Mouse (Mus musculus) MEL (cell line): Measurements from ENCODE around the gene Trappc3l. TPM values are rescaled to one million over a fixed set of nuclear protein-coding genes. Genes with fewer than 3 reads are reported as not detected.
"Not testable (repeated sequence)": the region's sequence is repeated elsewhere in the genome, so short reads cannot be mapped to it uniquely, and the experiment has no call there.

Experiments used
- DNase-seq: peaks from one replicate; pipeline ENCODE4 v3.0.0; 2011; ENCODE audit warnings: low read depth, low spot score
- H3K27ac ChIP-seq: 2 replicates; pipeline ENCODE4 v1.5.1; 2012; ENCODE audit warnings: low read depth, mild to moderate bottlenecking, control low read depth, low read length, moderate library complexity; ENCODE audit not compliant: control insufficient read depth
- H3K27me3 ChIP-seq, 2 experiments: fragments of 150-350 bp in 1 of 2; sonication (generic) in 1 of 2; 2 replicates each; pipeline ENCODE4 v1.6.1; 2012; ENCODE audit warnings: low read length in 2 of 2, mild to moderate bottlenecking in 2 of 2, improper control_type of control experiment in 1 of 2, moderate library complexity in 1 of 2; ENCODE audit not compliant: insufficient read depth in 2 of 2, control insufficient read depth in 1 of 2
- H3K36me3 ChIP-seq, 2 experiments: 2 replicates each; pipeline ENCODE4 v1.6.1; 2012 to 2014; ENCODE audit warnings: low read length in 2 of 2, improper control_type of control experiment in 1 of 2, inconsistent platforms in 1 of 2, mild to moderate bottlenecking in 1 of 2; ENCODE audit not compliant: insufficient read depth in 2 of 2, control insufficient read depth in 1 of 2
- H3K4me1 ChIP-seq, 2 experiments: fragments of 150-350 bp in 1 of 2; sonication (generic) in 1 of 2; 2 replicates each; pipeline ENCODE4 v1.6.1; 2012; ENCODE audit warnings: low read length in 2 of 2, improper control_type of control experiment in 1 of 2, mild to moderate bottlenecking in 1 of 2; ENCODE audit not compliant: insufficient read depth in 2 of 2, control insufficient read depth in 1 of 2
- H3K4me3 ChIP-seq, 2 experiments: fragments of 150-350 bp in 1 of 2; sonication (generic) in 1 of 2; 2 replicates each; pipeline ENCODE4 v1.5.1; 2012; ENCODE audit warnings: low read depth in 2 of 2, low read length in 2 of 2, mild to moderate bottlenecking in 2 of 2, moderate library complexity in 2 of 2, control low read depth in 1 of 2, improper control_type of control experiment in 1 of 2; ENCODE audit not compliant: control insufficient read depth in 1 of 2, insufficient read depth in 1 of 2
- H3K79me2 ChIP-seq: 2 replicates; pipeline ENCODE4 v1.6.1; 2012; ENCODE audit warnings: mild to moderate bottlenecking, low read length, moderate library complexity; ENCODE audit not compliant: control insufficient read depth, poor library complexity, insufficient read depth
- H3K9ac ChIP-seq: 2 replicates; pipeline ENCODE4 v1.6.1; 2012; ENCODE audit warnings: low read depth, mild to moderate bottlenecking, control low read depth, low read length, moderate library complexity; ENCODE audit not compliant: control insufficient read depth, poor library complexity, severe bottlenecking
- H3K9me3 ChIP-seq: fragments of 150-350 bp; sonication (generic); replicated peaks from 2 replicates; pipeline ENCODE4 v1.6.1; 2012; ENCODE audit warnings: mild to moderate bottlenecking, low read length, improper control_type of control experiment, moderate library complexity; ENCODE audit not compliant: insufficient read depth
- BHLHE40 ChIP-seq: IDR thresholded peaks from 2 replicates; pipeline ENCODE4 v1.6.1; 2012; ENCODE audit warnings: low read depth, mild to moderate bottlenecking, inconsistent platforms, low read length, improper control_type of control experiment, borderline replicate concordance
- CHD2 ChIP-seq: IDR thresholded peaks from 2 replicates; pipeline ENCODE4 v1.6.1; 2011; ENCODE audit warnings: low read length, improper control_type of control experiment
- CTCF ChIP-seq, 3 experiments: IDR thresholded peaks in 2 of 3; conservative IDR thresholded peaks in 1 of 3; 2 replicates each; pipeline ENCODE4 v1.5.1; 2011 to 2012; ENCODE audit warnings: low read length in 3 of 3, low read depth in 2 of 3, mild to moderate bottlenecking in 2 of 3, improper control_type of control experiment in 1 of 3, inconsistent platforms in 1 of 3, mixed read lengths in 1 of 3, moderate library complexity in 1 of 3; ENCODE audit not compliant: control insufficient read depth in 1 of 3, insufficient read depth in 1 of 3, poor library complexity in 1 of 3, severe bottlenecking in 1 of 3
- E2F4 ChIP-seq: IDR thresholded peaks from 2 replicates; pipeline ENCODE4 v1.6.1; 2011; ENCODE audit warnings: low read depth, low read length, improper control_type of control experiment, borderline replicate concordance
- EP300 ChIP-seq, 2 experiments: IDR thresholded peaks; 2 replicates each; pipeline ENCODE4 v1.6.1; 2011; ENCODE audit warnings: improper control_type of control experiment in 2 of 2, low read length in 2 of 2, low read depth in 1 of 2, mild to moderate bottlenecking in 1 of 2
- ETS1 ChIP-seq: IDR thresholded peaks from 2 replicates; pipeline ENCODE4 v1.6.1; 2012; ENCODE audit warnings: low read depth, mild to moderate bottlenecking, inconsistent platforms, low read length, improper control_type of control experiment, moderate library complexity
- JUND ChIP-seq: IDR thresholded peaks from 2 replicates; pipeline ENCODE4 v1.6.1; 2011; ENCODE audit warnings: low read depth, mild to moderate bottlenecking, improper control_type of control experiment, low read length
- KAT2A ChIP-seq: conservative IDR thresholded peaks from 2 replicates; pipeline ENCODE4 v1.6.1; 2012; ENCODE audit warnings: low read depth, low read length, improper control_type of control experiment, inconsistent platforms
- MAFK ChIP-seq: IDR thresholded peaks from 2 replicates; pipeline ENCODE4 v1.6.1; 2011; ENCODE audit warnings: low read depth, mild to moderate bottlenecking, low read length, improper control_type of control experiment, borderline replicate concordance
- MYB ChIP-seq: IDR thresholded peaks from 2 replicates; pipeline ENCODE4 v1.6.1; 2011; ENCODE audit warnings: mild to moderate bottlenecking, low read depth, low read length, improper control_type of control experiment
- MYC ChIP-seq: IDR thresholded peaks from 2 replicates; pipeline ENCODE4 v1.6.1; 2011; ENCODE audit warnings: low read depth, mild to moderate bottlenecking, low read length, improper control_type of control experiment, moderate library complexity
- NELFE ChIP-seq: IDR thresholded peaks from 2 replicates; pipeline ENCODE4 v1.6.1; 2011; ENCODE audit warnings: low read depth, low read length, improper control_type of control experiment
- POLR2A ChIP-seq, 2 experiments: IDR thresholded peaks; 2 replicates each; pipeline ENCODE4 v1.6.1; 2011 to 2012; ENCODE audit warnings: low read length in 2 of 2, mild to moderate bottlenecking in 2 of 2, control low read depth in 1 of 2, improper control_type of control experiment in 1 of 2, low read depth in 1 of 2, moderate library complexity in 1 of 2; ENCODE audit not compliant: control insufficient read depth in 1 of 2, insufficient read depth in 1 of 2, poor library complexity in 1 of 2
- POLR2AphosphoS2 ChIP-seq: IDR thresholded peaks from 2 replicates; pipeline ENCODE4 v1.6.1; 2011; ENCODE audit warnings: low read length, improper control_type of control experiment
- RCOR1 ChIP-seq: IDR thresholded peaks from 2 replicates; pipeline ENCODE4 v1.6.1; 2012; ENCODE audit warnings: low read depth, mild to moderate bottlenecking, inconsistent platforms, low read length, improper control_type of control experiment
- SIN3A ChIP-seq: IDR thresholded peaks from 2 replicates; pipeline ENCODE4 v1.6.1; 2012; ENCODE audit warnings: low read length, improper control_type of control experiment, inconsistent platforms
- SMC3 ChIP-seq: IDR thresholded peaks from 2 replicates; pipeline ENCODE4 v1.6.1; 2011; ENCODE audit warnings: low read depth, low read length, improper control_type of control experiment
- UBTF ChIP-seq: IDR thresholded peaks from 2 replicates; pipeline ENCODE4 v1.6.1; 2012; ENCODE audit warnings: low read depth, mild to moderate bottlenecking, inconsistent platforms, low read length, improper control_type of control experiment, moderate library complexity, borderline replicate concordance; ENCODE audit not compliant: insufficient read depth
- USF1 ChIP-seq: IDR thresholded peaks from 2 replicates; pipeline ENCODE4 v1.6.1; 2014; ENCODE audit warnings: low read depth, mild to moderate bottlenecking, inconsistent platforms, low read length, improper control_type of control experiment, moderate library complexity
- USF2 ChIP-seq, 2 experiments: IDR thresholded peaks; 2 replicates each; pipeline ENCODE4 v1.6.1; 2011 to 2012; ENCODE audit warnings: improper control_type of control experiment in 2 of 2, low read length in 2 of 2, borderline replicate concordance in 1 of 2, inconsistent platforms in 1 of 2, low read depth in 1 of 2, mild to moderate bottlenecking in 1 of 2; ENCODE audit not compliant: insufficient read depth in 1 of 2
- ZC3H11A ChIP-seq: IDR thresholded peaks from 2 replicates; pipeline ENCODE4 v1.6.1; 2012; ENCODE audit warnings: low read depth, mild to moderate bottlenecking, inconsistent platforms, low read length, improper control_type of control experiment
- ZMIZ1 ChIP-seq: IDR thresholded peaks from 2 replicates; pipeline ENCODE4 v1.6.1; 2012; ENCODE audit warnings: low read depth, mild to moderate bottlenecking, inconsistent platforms, low read length, improper control_type of control experiment, moderate library complexity
- ZNF384 ChIP-seq: IDR thresholded peaks from 2 replicates; pipeline ENCODE4 v1.6.1; 2012; ENCODE audit warnings: low read depth, mild to moderate bottlenecking, inconsistent platforms, low read length, improper control_type of control experiment
- polyA plus RNA-seq, 2 experiments: library from polyadenylated mRNA; stranded (reverse) in 1 of 2; unstranded in 1 of 2; fragments of >175 nt in 1 of 2; fragments of >200 nt in 1 of 2; gene quantifications; 2 replicates each; pipeline versions ENCODE4 v1.2.1 to v1.2.4; 2012; ENCODE audit warnings: low replicate concordance in 2 of 2, low read depth in 1 of 2; ENCODE audit not compliant: insufficient read length in 2 of 2, insufficient read depth in 1 of 2, missing spikeins in 1 of 2
- total RNA-seq: library from RNA; depleted of rRNA; stranded (reverse); fragments of 300-350 nt; gene quantifications from 2 replicates; pipeline ENCODE4 v1.2.3, GENCODE M21; 2012; rRNA removed

Gene Trappc3l
- total RNA-seq (not detected in 2 replicates), polyA plus RNA-seq (not detected)

- H3K27me3 ChIP-seq, result peaks cover 0 to 5% of the 10 kb centered on the region in 2 experiments
- no peak within 1 kb of the TSS for H3K9ac ChIP-seq
- H3K79me2 ChIP-seq, result no peaks in the 10 kb centered on the region
- no peak for TF ChIP-seq BHLHE40
- TF ChIP-seq ZC3H11A, result no peak
- TF ChIP-seq E2F4, result no peak
- no peak for TF ChIP-seq MYC
- TF ChIP-seq POLR2AphosphoS2, result no peak
- H3K27ac ChIP-seq, result no peak within 1 kb of the TSS
- H3K4me3 ChIP-seq, result no peak within 1 kb of the TSS
- no peak for DNase-seq
- H3K36me3 ChIP-seq, result no peaks in the 10 kb centered on the region
- H3K9me3 ChIP-seq, result no peaks in the 10 kb centered on the region
- no peaks in the 10 kb centered on the region for H3K4me1 ChIP-seq
Observed at GRCm38 (mm10) chr10:34037401-34037800, at the start of gene Trappc3l. Gene Trappc3l (plus strand): TSS chr10:34037597.

- not testable (repeated sequence) for H3K9me3 ChIP-seq, H3K4me1 ChIP-seq, H3K4me3 ChIP-seq, H3K27ac ChIP-seq, H3K79me2 ChIP-seq, DNase-seq, H3K27me3 ChIP-seq, H3K9ac ChIP-seq, H3K36me3 ChIP-seq
Observed at GRCm38 (mm10) chr10:33996686-33997085, 40.7 kb upstream of the Trappc3l start.

- H3K36me3 ChIP-seq, result peaks cover 0 to 12% of the 10 kb centered on the region in 2 experiments; a peak in 2 of 4 replicates
- H3K9me3 ChIP-seq, result no peaks in the 10 kb centered on the region
- H3K4me3 ChIP-seq, result no peak overlapping the region
- no peaks in the 10 kb centered on the region for H3K27me3 ChIP-seq
- H3K27ac ChIP-seq, result no peak overlapping the region
- no peaks in the 10 kb centered on the region for H3K4me1 ChIP-seq
- H3K9ac ChIP-seq, result no peak overlapping the region
- no peaks in the 10 kb centered on the region for H3K79me2 ChIP-seq
- TF ChIP-seq BHLHE40 (no peak), UBTF (no peak), MAFK (no peak), ETS1 (no peak), CHD2 (no peak), RCOR1 (no peak), POLR2AphosphoS2 (no peak), NELFE (no peak), KAT2A (no peak), CTCF (IDR thresholded peaks at IDR 0.05 in 2 of 3, conservative IDR thresholded peaks at IDR 0.05 in 1 of 3; ENCODE audit: control insufficient read depth in 1 of 3, insufficient read depth in 1 of 3, low read depth in 2 of 3, low read length in 3 of 3, poor library complexity in 1 of 3, severe bottlenecking in 1 of 3) (no peak), ZNF384 (no peak), JUND (no peak), USF2 (IDR thresholded peaks at IDR 0.05; ENCODE audit: borderline replicate concordance in 1 of 2, insufficient read depth in 1 of 2, low read depth in 1 of 2, low read length in 2 of 2) (no peak), SIN3A (no peak), SMC3 (no peak), EP300 (IDR thresholded peaks at IDR 0.05; ENCODE audit: low read depth in 1 of 2, low read length in 2 of 2) (no peak), ZMIZ1 (no peak), POLR2A (IDR thresholded peaks at IDR 0.05; ENCODE audit: control insufficient read depth in 1 of 2, insufficient read depth in 1 of 2, low read depth in 1 of 2, low read length in 2 of 2, poor library complexity in 1 of 2) (no peak), MYB (no peak), USF1 (no peak)
- no peak for DNase-seq
Observed at GRCm38 (mm10) chr10:33998397-33998796, 39.0 kb upstream of the Trappc3l start.
